Mouse (Mus musculus) lung, postnatal 0 days (tissue): ENCODE data around the gene Mapk8ip1. TPM values are rescaled to one million over a fixed set of nuclear protein-coding genes. Genes with fewer than 3 reads are reported as not detected.
A peak's percentile ranks its signal among the peaks of the same experiment; 100 is the strongest.

Experiments
- ATAC-seq: fragments of 200-750 bp; cut with Nextera tagmentation; 2 replicates; pipeline ENCODE4 v1.8.0; 2017; ENCODE audit warnings: moderate library complexity
- DNase-seq: peaks from one replicate; pipeline ENCODE4 v3.0.0-alpha.2; 2016; ENCODE audit warnings: low spot score
- H3K27ac ChIP-seq: fragments of 300-500 bp; sonication (generic); 2 replicates; pipeline ENCODE4 v1.5.1; 2014; ENCODE audit warnings: antibody characterized with exemption, mild to moderate bottlenecking, low read length, mixed read lengths
- H3K27me3 ChIP-seq: fragments of 300-500 bp; sonication (generic); replicated peaks from 2 replicates; pipeline ENCODE4 v1.6.1; 2014; ENCODE audit warnings: low read length, mixed read lengths; ENCODE audit not compliant: insufficient read depth
- H3K36me3 ChIP-seq: fragments of 300-500 bp; sonication (generic); 2 replicates; pipeline ENCODE4 v1.6.1; 2014; ENCODE audit warnings: low read length, mixed read lengths; ENCODE audit not compliant: insufficient read depth
- H3K4me1 ChIP-seq: fragments of 300-500 bp; sonication (generic); 2 replicates; pipeline ENCODE4 v1.6.1; 2014; ENCODE audit warnings: antibody characterized with exemption, low read depth, low read length, mixed read lengths; ENCODE audit not compliant: insufficient read depth
- H3K4me2 ChIP-seq: fragments of 300-500 bp; sonication (generic); replicated peaks from 2 replicates; pipeline ENCODE4 v1.6.1; 2014; ENCODE audit warnings: low read depth, mild to moderate bottlenecking, low read length, moderate library complexity, mixed read lengths
- H3K4me3 ChIP-seq: fragments of 300-500 bp; sonication (generic); 2 replicates; pipeline ENCODE4 v1.5.1; 2014; ENCODE audit warnings: low read depth, low read length
- H3K9ac ChIP-seq: fragments of 300-500 bp; sonication (generic); replicated peaks from 2 replicates; pipeline ENCODE4 v1.6.1; 2014; ENCODE audit warnings: low read depth, mild to moderate bottlenecking
- H3K9me3 ChIP-seq: fragments of 300-500 bp; sonication (generic); 2 replicates; pipeline ENCODE4 v1.6.1; 2016; ENCODE audit warnings: low read length, mixed read lengths
- CTCF ChIP-seq: IDR thresholded peaks from 2 replicates; pipeline ENCODE4 v1.5.1; 2016; ENCODE audit warnings: antibody characterized with exemption, mild to moderate bottlenecking
- EP300 ChIP-seq: IDR thresholded peaks from 2 replicates; pipeline ENCODE4 v1.6.1; 2016; ENCODE audit warnings: antibody characterized with exemption, mild to moderate bottlenecking, control low read depth
- WGBS: fragments of 180-500 bp; shearing (Covaris S2); extraction: QIAGEN DNeasy Blood & Tissue Kit; methylation state at CpG from one replicate; pipeline ENCODE4 v1.1.7; 2014; 5-methylcytosine and 5-hydroxymethylcytosine counted together
- polyA plus RNA-seq: library from polyadenylated mRNA; unstranded; fragments of >200 nt; fragmentation: Nextera tagmentation; extraction: Ambion mirVana; gene quantifications from 2 replicates; pipeline ENCODE4 v1.2.1, GENCODE M21; 2015

Mapk8ip1 gene
- polyA plus RNA-seq, 1 experiment from 2014 or later: 7.8 TPM

- TF ChIP-seq CTCF (no peak), EP300 (no peak)
- Histone ChIP-seq H3K27ac (0 out of 2 replicates have a peak overlapping the region, but pooled peaks have one; percentile 59), H3K27me3 (no peaks in the 10 kb centered on the region), H3K9ac (no peak overlapping the region), H3K9me3 (no peaks in the 10 kb centered on the region), H3K4me3 (peak overlapping the region; percentile 52; the same call in 1 of the 2 replicates), H3K36me3 (no peaks in the 10 kb centered on the region), H3K4me2 (peak overlapping the region; percentile 83), H3K4me1 (0 out of 2 replicates have a peak, but pooled peaks cover 6% of the 10 kb centered on the region)
- peak; percentile 13 for ATAC-seq
- 2% methylated on average over 10 of the region's 10 CpGs for WGBS
- no peak for DNase-seq
These were observed 11.4 kb downstream of the Mapk8ip1 start for GRCm38 (mm10) chr2:92389645-92390044.

GRCm38 (mm10) chr2:92388891-92389641 is 12.0 kb downstream of the Mapk8ip1 start:
- H3K4me1 ChIP-seq: 0 out of 2 replicates have a peak, but pooled peaks cover 6% of the 10 kb centered on the region
- peak overlapping the region; percentile 26; the same call in 1 of the 2 replicates for H3K9ac ChIP-seq
- peak overlapping the region; percentile 59 for H3K27ac ChIP-seq
- DNase-seq (peak; percentile 90), ATAC-seq (peak; percentile 83)
- peak overlapping the region; percentile 83 for H3K4me2 ChIP-seq
- TF ChIP-seq EP300: no peak
- peak; percentile 13 for TF ChIP-seq CTCF
- peak overlapping the region; percentile 52 for H3K4me3 ChIP-seq
- H3K9me3 ChIP-seq: no peaks in the 10 kb centered on the region
- WGBS: under 1% methylated on average over 43 of the region's 62 CpGs
- H3K36me3 ChIP-seq: no peaks in the 10 kb centered on the region
- H3K27me3 ChIP-seq: no peaks in the 10 kb centered on the region

GRCm38 (mm10) chr2:92388081-92388517 is 13.0 kb downstream of the Mapk8ip1 start:
- H3K36me3 ChIP-seq: no peaks in the 10 kb centered on the region
- no peak overlapping the region for H3K27ac ChIP-seq
- DNase-seq (no peak), ATAC-seq (no peak)
- no peaks in the 10 kb centered on the region for H3K27me3 ChIP-seq
- 46% methylated on average over 3 of the region's 3 CpGs for WGBS
- no peak overlapping the region for H3K4me3 ChIP-seq
- no peaks in the 10 kb centered on the region for H3K9me3 ChIP-seq
- 0 out of 2 replicates have a peak, but pooled peaks cover 6% of the 10 kb centered on the region for H3K4me1 ChIP-seq
- H3K4me2 ChIP-seq: no peak overlapping the region
- TF ChIP-seq CTCF (no peak), EP300 (no peak)
- H3K9ac ChIP-seq: no peak overlapping the region

GRCm38 (mm10) chr2:92387646-92388045 is 13.4 kb downstream of the Mapk8ip1 start:
- ATAC-seq: no peak
- H3K9me3 ChIP-seq: no peaks in the 10 kb centered on the region
- H3K36me3 ChIP-seq: no peaks in the 10 kb centered on the region
- H3K4me1 ChIP-seq: 0 out of 2 replicates have a peak, but pooled peaks cover 6% of the 10 kb centered on the region
- H3K27ac ChIP-seq: no peak overlapping the region
- H3K4me3 ChIP-seq: no peak overlapping the region
- 75% methylated on average over 4 of the region's 4 CpGs for WGBS
- TF ChIP-seq CTCF (no peak), EP300 (no peak)
- no peak overlapping the region for H3K4me2 ChIP-seq
- no peak overlapping the region for H3K9ac ChIP-seq
- no peak for DNase-seq
- H3K27me3 ChIP-seq: no peaks in the 10 kb centered on the region

- no peak for ATAC-seq
- Histone ChIP-seq H3K4me3 (no peak overlapping the region), H3K9ac (no peak overlapping the region), H3K36me3 (no peaks in the 10 kb centered on the region), H3K27me3 (no peaks in the 10 kb centered on the region), H3K9me3 (no peaks in the 10 kb centered on the region), H3K4me1 (0 out of 2 replicates have a peak, but pooled peaks cover 6% of the 10 kb centered on the region), H3K4me2 (no peak overlapping the region), H3K27ac (no peak overlapping the region)
- DNase-seq: no peak
- no peak for TF ChIP-seq CTCF
- 90% methylated on average over 30 of the region's 30 CpGs for WGBS
These were observed 14.1 kb downstream of the Mapk8ip1 start for GRCm38 (mm10) chr2:92386821-92387570.
